Mouse (Mus musculus) spleen, adult 10 weeks (tissue): Measurements from ENCODE around the gene Pias1. TPM values are rescaled to one million over a fixed set of nuclear protein-coding genes. Genes with fewer than 3 reads are reported as not detected.

Source experiments
- polyA plus RNA-seq: library from polyadenylated mRNA; stranded (reverse); fragments of 350-450 nt; fragmentation: Illumina TruSeq; extraction: RNeasy Lipid Tissue Mini Kit (QIAGEN cat#74804); gene quantifications from one replicate; pipeline ENCODE4 v1.2.3, GENCODE M21; 2015; ENCODE audit warnings: low replicate concordance; ENCODE audit not compliant: insufficient read depth

Pias1 gene
- polyA plus RNA-seq, result 72.5 TPM

DNA sequence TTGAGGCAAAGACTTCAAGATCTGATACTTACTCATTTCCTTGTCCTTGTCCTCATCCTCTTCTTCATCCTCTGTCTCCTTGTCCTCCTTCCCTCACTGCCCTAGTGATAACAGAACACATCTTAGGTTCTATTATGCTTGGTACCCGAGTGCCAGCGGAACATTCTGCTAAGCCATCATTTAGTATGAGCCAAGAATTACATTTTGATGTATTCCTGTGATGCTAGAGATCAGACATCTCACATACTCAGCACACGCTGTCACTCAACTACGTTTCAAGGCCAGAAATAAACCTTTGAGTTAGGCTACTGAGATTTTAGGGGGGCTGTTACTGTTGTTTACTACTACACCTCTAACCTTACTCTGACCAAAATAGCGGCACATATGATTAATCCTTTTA, at the start of gene Pias1:
TSS of gene Pias1 (minus strand) at position 101 of the 400 bp plus-strand sequence.

GRCm38 (mm10) chr9:62857719-62858261, 129.9 kb downstream of the Pias1 start, which contains the start of gene Calml4:
Gene Calml4 (plus strand): TSS chr9:62858080.

DNA sequence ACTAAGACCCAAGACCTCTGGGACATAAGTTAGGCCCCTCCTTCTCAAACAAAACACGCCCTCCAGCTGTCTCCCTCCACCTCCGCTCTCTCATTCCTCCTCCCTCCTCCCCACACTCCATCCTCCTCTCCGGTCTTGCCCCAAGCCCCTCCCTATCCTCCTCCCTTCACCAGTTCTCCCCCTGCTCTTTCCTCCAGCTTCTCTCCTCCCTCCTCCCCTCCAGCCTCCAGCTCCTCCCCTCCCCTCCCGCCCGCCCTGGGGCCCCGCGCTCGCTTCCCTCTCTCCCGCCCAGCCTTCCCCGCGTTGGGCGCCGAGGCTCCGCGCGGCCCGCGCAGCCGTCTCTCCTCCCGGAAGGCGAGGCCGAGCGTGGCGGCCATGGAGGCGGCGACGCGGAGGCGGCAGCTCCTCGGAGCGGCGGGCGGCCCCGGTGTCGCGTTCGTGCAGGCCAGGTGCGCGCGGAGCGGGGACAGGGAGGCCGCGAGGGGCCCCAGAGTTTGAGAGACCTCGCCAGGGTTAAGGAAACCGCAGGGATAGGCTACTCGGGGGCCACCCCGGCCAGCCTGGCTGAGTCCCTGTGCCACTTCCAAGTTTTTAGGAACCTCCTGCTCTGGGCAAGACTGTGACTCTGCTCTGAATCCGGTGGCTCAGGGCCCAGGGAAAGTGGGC, 149.1 kb downstream of the Pias1 start, which contains the start of gene Cln6:
TSS of gene Cln6 (plus strand) at position 280 of the 666 bp plus-strand sequence.

Other genes with a start within 250 kb of the Pias1 start
- 30.0 TPM for gene Fem1b, start 176.0 kb downstream of the Pias1 start, polyA plus RNA-seq
- 12.2 TPM for gene Cln6, start 149.1 kb downstream of the Pias1 start, polyA plus RNA-seq
- 6.8 TPM for gene Calml4, start 129.8 kb downstream of the Pias1 start, polyA plus RNA-seq
- not detected for gene Skor1, start 161.0 kb upstream of the Pias1 start, polyA plus RNA-seq